Mouse (Mus musculus): ENCODE measurements around the gene Adamtsl1.

Adamtsl1 gene

GRCm38 (mm10) chr4:85801805-85802204 is 287.8 kb downstream of the Adamtsl1 start:
- DNase-seq (ENCODE audit: low spot score in 2 of 2), result peak in 1 of 2 experiments; percentile 80

DNA sequence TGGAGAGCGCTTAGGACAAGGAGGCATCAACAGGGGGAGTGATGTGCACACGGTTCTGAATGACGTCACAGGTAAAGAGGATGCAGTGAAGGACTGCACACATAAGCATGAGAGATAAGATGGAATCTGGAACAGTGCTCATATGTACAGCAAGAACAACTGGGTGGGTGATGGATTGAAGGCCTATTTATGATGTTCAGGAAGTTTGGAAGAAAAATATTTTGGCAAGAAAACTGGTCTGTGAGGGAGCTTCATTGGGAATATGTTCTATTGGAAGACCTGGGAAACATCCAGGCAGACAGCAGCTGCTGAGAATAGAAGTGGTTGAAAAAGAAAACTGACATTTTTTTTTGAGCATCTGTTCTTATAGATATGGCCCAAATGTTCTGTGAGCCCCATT is 300.4 kb downstream of the Adamtsl1 start:
- peak; percentile 44 to 46 for DNase-seq (ENCODE audit: low spot score in 2 of 2)

- no peak for DNase-seq (ENCODE audit: low spot score in 2 of 2)
Observed at GRCm38 (mm10) chr4:85818504-85818903, 304.5 kb downstream of the Adamtsl1 start.

DNA sequence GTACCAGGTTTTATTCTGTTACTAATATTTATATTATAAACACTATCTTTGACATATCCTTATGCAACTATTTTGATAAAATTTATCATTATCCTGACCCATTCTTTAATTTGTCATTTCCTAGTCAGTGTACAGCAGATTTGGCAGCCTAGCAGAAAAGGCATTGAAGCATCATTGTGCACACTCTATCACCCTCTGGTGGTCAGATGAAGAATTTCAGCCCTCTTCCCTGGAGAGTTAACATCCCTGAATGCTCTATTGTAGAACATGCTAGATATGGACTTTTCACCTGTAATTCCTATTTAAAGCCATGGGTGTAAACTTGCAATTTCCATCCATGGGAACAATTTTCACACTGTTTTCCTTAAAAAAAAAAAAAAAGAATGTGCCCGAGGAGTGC is 305.2 kb downstream of the Adamtsl1 start:
- DNase-seq (ENCODE audit: low spot score in 2 of 2), result peak in 1 of 2 experiments; percentile 75

GRCm38 (mm10) chr4:85819921-85820320 is 305.9 kb downstream of the Adamtsl1 start:
- no peak for DNase-seq (ENCODE audit: low spot score in 2 of 2)

- no peak for DNase-seq (ENCODE audit: low spot score in 2 of 2)
Observed at GRCm38 (mm10) chr4:85823952-85824704, 310.2 kb downstream of the Adamtsl1 start.

GRCm38 (mm10) chr4:85824705-85825085 is 310.7 kb downstream of the Adamtsl1 start:
- DNase-seq (ENCODE audit: low spot score in 2 of 2), result no peak

- DNase-seq (ENCODE audit: low spot score in 2 of 2), result no peak
Observed at GRCm38 (mm10) chr4:85837058-85837457, 323.1 kb downstream of the Adamtsl1 start.

DNA sequence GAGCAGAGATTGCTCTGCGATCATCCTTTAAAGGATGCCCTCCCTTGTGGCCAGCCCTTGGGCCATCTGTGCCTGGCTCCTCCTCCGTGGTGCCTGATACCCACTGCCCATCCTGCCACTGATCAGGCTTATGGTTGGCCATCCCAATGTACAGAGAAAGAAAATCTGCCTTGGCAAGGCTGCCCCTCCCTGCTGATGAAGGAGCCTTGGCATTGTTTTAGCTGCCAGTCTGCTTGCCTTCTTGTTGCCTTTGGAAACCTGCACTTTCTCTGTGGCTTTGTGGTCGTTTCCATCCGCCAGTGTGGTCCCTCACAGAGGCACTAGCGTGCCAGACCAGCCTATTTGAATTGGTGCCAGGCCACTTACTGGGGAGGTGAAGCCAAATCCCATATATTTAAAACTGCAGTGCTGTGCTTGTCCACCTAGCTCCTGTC is 323.6 kb downstream of the Adamtsl1 start:
- DNase-seq (ENCODE audit: low spot score in 2 of 2), result no peak

DNA sequence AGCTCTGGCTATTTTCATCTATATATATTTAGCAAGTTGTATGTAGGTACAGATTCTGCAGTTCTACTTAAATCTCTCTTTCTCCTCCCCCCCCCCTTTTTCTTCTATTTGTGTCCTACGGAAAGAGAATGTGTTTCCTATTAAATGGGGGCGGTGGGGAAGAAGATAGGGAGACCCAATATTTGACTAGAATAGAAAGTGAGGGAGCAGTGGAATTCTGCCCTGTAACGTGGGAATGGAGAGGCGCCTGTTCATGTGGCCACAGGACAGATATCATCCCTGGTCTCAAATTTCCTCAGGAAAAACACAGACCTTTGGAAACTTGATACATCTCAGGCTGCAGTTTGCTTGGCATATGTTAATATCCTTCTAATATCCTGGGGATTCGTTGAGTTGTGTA is 324.1 kb downstream of the Adamtsl1 start:
- no peak for DNase-seq (ENCODE audit: low spot score in 2 of 2)

DNA sequence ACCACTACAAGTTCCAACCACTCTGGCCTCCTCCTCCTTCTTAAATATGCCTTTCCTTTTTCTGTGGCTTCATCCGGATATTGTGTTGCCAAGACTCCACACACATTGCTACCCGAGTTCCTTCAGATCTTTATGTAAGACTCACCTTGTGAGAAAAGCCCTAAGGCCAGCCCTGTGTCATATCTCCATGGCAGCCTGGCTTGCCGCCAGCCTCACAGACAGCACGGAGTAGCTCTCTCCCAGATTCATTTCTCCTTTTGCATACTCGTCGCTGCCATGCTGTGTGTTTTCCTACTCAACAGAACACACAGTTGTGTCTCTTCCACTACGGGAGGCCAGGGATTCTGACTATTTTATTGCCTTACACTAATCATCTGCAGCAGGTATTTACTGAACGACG is 328.1 kb downstream of the Adamtsl1 start:
- peak in 1 of 2 experiments; percentile 9 for DNase-seq (ENCODE audit: low spot score in 2 of 2)

DNA sequence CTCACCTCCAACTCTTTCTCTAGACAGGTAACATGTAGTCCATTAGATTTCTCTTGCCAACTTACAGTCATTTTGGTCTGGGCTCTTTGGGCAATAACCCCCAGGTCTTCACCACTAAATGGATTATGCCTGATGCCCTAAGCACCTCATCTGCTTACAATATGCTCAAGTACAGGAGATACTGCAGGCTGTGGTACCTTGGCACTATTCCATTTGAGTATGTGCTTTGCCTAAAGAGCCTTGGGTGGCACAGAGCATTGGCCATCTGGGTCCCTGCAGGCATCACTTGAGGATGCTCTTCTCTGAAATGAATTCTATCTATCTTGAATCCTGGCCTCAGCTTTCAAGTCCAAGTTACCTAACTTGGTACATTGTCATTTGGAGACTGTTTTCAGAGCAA is 330.4 kb downstream of the Adamtsl1 start:
- DNase-seq (ENCODE audit: low spot score in 2 of 2), result no peak

DNA sequence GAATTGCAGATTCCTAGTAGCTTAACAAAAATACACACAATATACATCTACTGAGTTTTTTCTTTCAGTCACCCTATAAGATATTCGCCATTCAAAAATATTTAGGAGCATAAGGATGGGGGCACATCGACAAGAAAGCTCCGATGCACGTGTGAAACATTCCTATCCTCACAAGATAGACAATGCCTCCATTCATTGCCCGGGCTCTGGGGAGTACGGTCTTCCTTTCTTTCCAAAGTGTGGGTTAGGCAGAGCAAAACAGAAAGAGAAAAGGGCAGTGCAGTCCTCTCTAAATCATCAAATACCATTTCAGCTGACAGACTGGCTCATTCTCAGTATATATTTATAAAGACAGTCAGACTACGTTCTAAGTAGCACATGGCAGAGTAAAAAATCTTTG is 332.0 kb downstream of the Adamtsl1 start:
- no peak for DNase-seq (ENCODE audit: low spot score in 2 of 2)

DNA sequence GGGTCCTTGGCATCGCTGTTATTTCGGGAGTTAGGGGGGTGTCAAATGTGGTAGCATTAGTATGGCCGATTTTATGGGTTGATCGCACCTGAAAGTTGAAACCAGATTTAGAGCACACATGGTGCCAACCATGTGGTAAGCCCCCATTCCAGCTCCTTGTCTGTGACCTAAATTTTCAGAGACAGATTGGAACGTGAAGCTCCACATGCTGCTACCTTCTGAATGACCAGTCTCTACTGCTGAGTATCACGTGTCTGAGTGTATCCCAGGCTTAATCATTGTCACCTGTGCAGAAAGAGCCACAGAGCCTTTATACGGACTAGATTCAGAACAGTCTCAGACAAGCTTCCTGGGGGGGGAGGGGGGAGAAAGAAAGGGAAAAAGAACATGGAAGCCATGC is 339.4 kb downstream of the Adamtsl1 start:
- DNase-seq (ENCODE audit: low spot score in 2 of 2), result no peak

DNA sequence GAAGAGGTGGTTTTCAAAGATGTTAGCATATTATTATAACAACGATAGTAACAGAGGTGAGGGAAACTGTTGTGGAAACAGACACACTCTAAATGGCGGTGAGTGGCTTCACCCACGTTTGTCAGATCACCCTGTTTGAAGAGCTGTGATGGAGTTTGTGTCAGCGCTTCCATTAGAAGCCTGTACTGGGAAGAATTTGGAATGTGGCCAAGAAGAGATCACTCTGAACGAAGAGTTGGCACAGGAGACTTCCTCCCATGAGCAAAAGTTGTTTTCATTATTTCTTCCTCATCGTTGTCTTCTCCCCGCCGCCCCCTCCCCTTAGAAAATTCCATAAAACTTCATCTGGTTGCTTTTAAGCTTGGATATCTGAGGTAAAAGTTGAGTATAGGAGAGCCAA is 340.5 kb downstream of the Adamtsl1 start:
- no peak for DNase-seq (ENCODE audit: low spot score in 2 of 2)

DNA sequence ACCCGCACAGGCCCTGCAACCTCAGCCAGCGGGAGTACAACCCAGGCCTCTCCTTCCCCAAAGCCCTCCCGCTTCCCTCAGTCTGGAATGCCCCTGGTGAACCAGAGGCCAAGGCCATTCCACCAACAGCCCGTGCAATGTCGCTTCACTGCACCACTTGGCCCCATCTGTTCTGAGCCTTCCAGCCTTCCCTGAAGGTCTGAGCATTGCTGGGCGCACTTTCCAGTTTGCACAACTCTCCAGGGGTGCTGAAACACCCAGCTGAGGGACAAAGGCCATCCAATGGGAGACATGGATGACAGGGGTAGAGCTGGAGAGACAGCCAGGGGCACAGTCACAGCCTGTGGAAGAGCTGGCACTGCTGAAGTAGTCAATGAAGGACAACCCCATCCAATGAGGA is 365.4 kb downstream of the Adamtsl1 start:
- no peak for DNase-seq (ENCODE audit: low spot score in 2 of 2)

DNA sequence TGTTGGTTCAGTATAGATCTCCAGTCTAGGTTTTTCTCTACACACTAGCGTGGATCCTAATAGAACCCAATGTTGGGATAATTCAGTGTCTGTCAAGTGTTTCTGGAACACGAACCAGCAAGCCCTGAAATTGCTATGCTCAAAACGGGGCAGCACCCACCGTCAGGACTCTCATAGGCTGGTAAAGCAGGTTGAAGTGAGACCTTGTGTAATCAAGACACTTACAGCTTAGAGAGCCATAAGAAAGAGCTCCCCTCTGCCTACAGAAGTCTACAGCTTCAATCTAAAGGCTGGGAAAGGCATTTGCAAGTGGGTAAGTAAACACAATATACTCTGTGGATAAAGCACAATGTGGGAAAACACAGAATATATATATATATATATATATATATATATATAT is 367.3 kb downstream of the Adamtsl1 start:
- no peak for DNase-seq (ENCODE audit: low spot score in 2 of 2)

- DNase-seq (ENCODE audit: low spot score in 2 of 2), result no peak
Observed at GRCm38 (mm10) chr4:85884031-85884430, 370.1 kb downstream of the Adamtsl1 start.

GRCm38 (mm10) chr4:85889877-85890598 is 376.1 kb downstream of the Adamtsl1 start:
- no peak for DNase-seq (ENCODE audit: low spot score in 2 of 2)

- no peak for DNase-seq (ENCODE audit: low spot score in 2 of 2)
Observed at GRCm38 (mm10) chr4:85901316-85901715, 387.3 kb downstream of the Adamtsl1 start.

GRCm38 (mm10) chr4:85904217-85904616 is 390.2 kb downstream of the Adamtsl1 start:
- DNase-seq (ENCODE audit: low spot score in 2 of 2), result no peak

- DNase-seq (ENCODE audit: low spot score in 2 of 2), result no peak
Observed at GRCm38 (mm10) chr4:85916034-85916433, 402.1 kb downstream of the Adamtsl1 start.

DNA sequence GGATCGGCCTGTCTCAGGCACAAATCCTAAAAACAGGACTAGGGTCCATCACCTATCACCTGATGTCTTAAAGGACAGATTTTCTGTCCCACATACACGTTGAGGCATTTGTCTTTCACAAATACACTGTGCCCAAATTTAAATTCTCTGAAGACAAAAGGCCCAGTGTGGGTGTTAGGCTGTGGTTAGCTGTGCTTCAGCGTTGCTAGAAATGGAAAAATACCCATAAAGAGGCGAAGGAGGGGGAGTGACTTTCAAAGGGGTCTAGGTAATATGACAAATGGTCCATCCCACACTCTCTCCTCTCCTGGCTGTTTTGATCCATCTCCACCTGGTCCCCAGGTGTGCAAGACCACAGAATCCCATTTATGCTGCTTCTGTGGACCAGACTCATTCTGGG is 404.4 kb downstream of the Adamtsl1 start:
- DNase-seq (ENCODE audit: low spot score in 2 of 2), result peak in 1 of 2 experiments; percentile 47

Data from left cerebral cortex, adult 9 months (tissue).